Mouse (Mus musculus) MEL (cell line): Measurements from ENCODE around the gene Zar1l.

ENCODE experiments used
- CTCF ChIP-seq, 3 experiments: IDR thresholded peaks in 2 of 3; conservative IDR thresholded peaks in 1 of 3; 2 replicates each; pipeline ENCODE4 v1.5.1; 2011 to 2012; ENCODE audit warnings: low read length in 3 of 3, low read depth in 2 of 3, mild to moderate bottlenecking in 2 of 3, improper control_type of control experiment in 1 of 3, inconsistent platforms in 1 of 3, mixed read lengths in 1 of 3, moderate library complexity in 1 of 3; ENCODE audit not compliant: control insufficient read depth in 1 of 3, insufficient read depth in 1 of 3, poor library complexity in 1 of 3, severe bottlenecking in 1 of 3
- EP300 ChIP-seq, 2 experiments: IDR thresholded peaks; 2 replicates each; pipeline ENCODE4 v1.6.1; 2011; ENCODE audit warnings: improper control_type of control experiment in 2 of 2, low read length in 2 of 2, low read depth in 1 of 2, mild to moderate bottlenecking in 1 of 2
- ETS1 ChIP-seq: IDR thresholded peaks from 2 replicates; pipeline ENCODE4 v1.6.1; 2012; ENCODE audit warnings: low read depth, mild to moderate bottlenecking, inconsistent platforms, low read length, improper control_type of control experiment, moderate library complexity
- HCFC1 ChIP-seq: IDR thresholded peaks from 2 replicates; pipeline ENCODE4 v1.6.1; 2012; ENCODE audit warnings: low read depth, mild to moderate bottlenecking, inconsistent platforms, low read length, improper control_type of control experiment, moderate library complexity
- USF1 ChIP-seq: IDR thresholded peaks from 2 replicates; pipeline ENCODE4 v1.6.1; 2014; ENCODE audit warnings: low read depth, mild to moderate bottlenecking, inconsistent platforms, low read length, improper control_type of control experiment, moderate library complexity

GRCm38 (mm10) chr5:150457165-150457903 is 60.6 kb downstream of the Zar1l start:
- TF ChIP-seq USF1 = no peak
- TF ChIP-seq HCFC1 = no peak
- TF ChIP-seq CTCF (IDR thresholded peaks at IDR 0.05 in 2 of 3, conservative IDR thresholded peaks at IDR 0.05 in 1 of 3; ENCODE audit: control insufficient read depth in 1 of 3, insufficient read depth in 1 of 3, low read depth in 2 of 3, low read length in 3 of 3, poor library complexity in 1 of 3, severe bottlenecking in 1 of 3) = no peak
- no peak for TF ChIP-seq EP300 (IDR thresholded peaks at IDR 0.05; ENCODE audit: low read depth in 1 of 2, low read length in 2 of 2)
- no peak for TF ChIP-seq ETS1
